Mouse (Mus musculus) kidney, postnatal 0 days (tissue): ENCODE data around the gene Rps6kb1. TPM values are rescaled to one million over a fixed set of nuclear protein-coding genes. Genes with fewer than 3 reads are reported as not detected.
"Not testable (repeated sequence)": the region's sequence is repeated elsewhere in the genome, so short reads cannot be mapped to it uniquely, and the experiment has no call there.

Experiments used
- ATAC-seq: fragments of 200-750 bp; cut with Nextera tagmentation; replicated peaks from 2 replicates; pipeline ENCODE4 v1.8.0; 2017; ENCODE audit warnings: low read depth, moderate number of reproducible peaks, moderate TSS enrichment, moderate library complexity; ENCODE audit not compliant: low FRiP score
- DNase-seq: peaks from one replicate; pipeline ENCODE4 v3.0.0-alpha.2; 2016; ENCODE audit warnings: low spot score
- H3K27ac ChIP-seq: fragments of 300-500 bp; sonication (generic); 2 replicates; pipeline ENCODE4 v1.5.1; 2014; ENCODE audit warnings: mild to moderate bottlenecking
- H3K27me3 ChIP-seq: fragments of 300-500 bp; sonication (generic); 2 replicates; pipeline ENCODE4 v1.6.1; 2014; ENCODE audit warnings: low read length, mixed read lengths; ENCODE audit not compliant: insufficient read depth
- H3K36me3 ChIP-seq: fragments of 300-500 bp; sonication (generic); 2 replicates; pipeline ENCODE4 v1.6.1; 2014; ENCODE audit warnings: low read length, mixed read lengths; ENCODE audit not compliant: insufficient read depth
- H3K4me1 ChIP-seq: fragments of 300-500 bp; sonication (generic); replicated peaks from 2 replicates; pipeline ENCODE4 v1.6.1; 2014; ENCODE audit warnings: antibody characterized with exemption, low read length, mixed read lengths; ENCODE audit not compliant: insufficient read depth
- H3K4me2 ChIP-seq: fragments of 300-500 bp; sonication (generic); 2 replicates; pipeline ENCODE4 v1.6.1; 2014; ENCODE audit warnings: mild to moderate bottlenecking, low read length, moderate library complexity, mixed read lengths
- H3K4me3 ChIP-seq: fragments of 300-500 bp; sonication (generic); replicated peaks from 2 replicates; pipeline ENCODE4 v1.5.1; 2014; ENCODE audit warnings: low read depth, low read length
- H3K9ac ChIP-seq: fragments of 300-500 bp; sonication (generic); 2 replicates; pipeline ENCODE4 v1.6.1; 2014; ENCODE audit warnings: low read depth, low read length
- H3K9me3 ChIP-seq: fragments of 300-500 bp; sonication (generic); replicated peaks from 2 replicates; pipeline ENCODE4 v1.6.1; 2016; ENCODE audit warnings: low read length, inconsistent platforms, mixed read lengths
- CTCF ChIP-seq: IDR thresholded peaks from 2 replicates; pipeline ENCODE4 v1.5.1; 2016; ENCODE audit warnings: antibody characterized with exemption, low read depth, mild to moderate bottlenecking, moderate library complexity
- WGBS: fragments of 180-500 bp; shearing (Covaris S2); extraction: QIAGEN DNeasy Blood & Tissue Kit; methylation state at CpG from one replicate; pipeline ENCODE4 v1.1.7; 2014; 5-methylcytosine and 5-hydroxymethylcytosine counted together
- microRNA counts: library from miRNA; unstranded; fragments of <30 nt; microRNA quantifications from one replicate; lab custom pipeline; 2015
- microRNA-seq: library from miRNA; unstranded; fragments of <30 nt; microRNA quantifications from one replicate; pipeline ENCODE4, GENCODE M21; 2016
- polyA plus RNA-seq: library from polyadenylated mRNA; unstranded; fragments of >200 nt; fragmentation: Nextera tagmentation; extraction: Ambion mirVana; gene quantifications from 2 replicates; pipeline ENCODE4 v1.2.1, GENCODE M21; 2015

Rps6kb1 gene
- polyA plus RNA-seq, 1 experiment from 2014 or later = 50.8 TPM

DNA sequence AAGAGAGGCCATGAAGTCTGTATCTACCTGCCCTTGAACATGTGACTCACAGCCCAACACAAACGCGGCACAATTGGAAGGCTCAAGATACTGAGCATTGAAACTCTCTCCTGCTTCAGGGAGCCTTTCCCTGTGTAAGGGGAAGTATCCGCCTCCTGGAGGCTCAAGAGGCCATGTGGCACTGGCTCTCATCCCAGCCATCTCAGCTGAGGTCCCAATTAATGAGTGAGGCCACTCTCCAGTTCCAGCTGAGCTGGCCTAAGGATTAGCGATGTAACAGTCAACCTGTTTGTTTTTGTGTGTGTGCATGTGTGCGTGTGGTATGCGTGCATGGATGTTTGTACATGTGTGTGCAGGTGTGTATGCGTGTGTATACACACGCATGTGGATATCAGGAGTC, 76.3 kb downstream of the Rps6kb1 start:
- no peaks in the 10 kb centered on the region for H3K9me3 ChIP-seq
- no peak for TF ChIP-seq CTCF
- DNase-seq = no peak
- H3K27ac ChIP-seq = no peak overlapping the region
- H3K9ac ChIP-seq = no peak overlapping the region
- WGBS = 79% methylated on average over 8 of the region's 8 CpGs
- no peak overlapping the region for H3K4me3 ChIP-seq
- no peaks in the 10 kb centered on the region for H3K27me3 ChIP-seq
- ATAC-seq = no peak
- H3K4me1 ChIP-seq = 0 out of 2 replicates have a peak, but pooled peaks cover 8% of the 10 kb centered on the region
- H3K4me2 ChIP-seq = no peak overlapping the region
- no peaks in the 10 kb centered on the region for H3K36me3 ChIP-seq

- H3K4me3 ChIP-seq, H3K4me1 ChIP-seq, ATAC-seq, H3K4me2 ChIP-seq, H3K9ac ChIP-seq, H3K27ac ChIP-seq, H3K9me3 ChIP-seq, H3K27me3 ChIP-seq, H3K36me3 ChIP-seq: not testable (repeated sequence)
- DNase-seq = peak; percentile 91
- TF ChIP-seq CTCF = peak; percentile 83
- WGBS = 16% methylated on average over 8 of the region's 8 CpGs
These were observed 80.3 kb downstream of the Rps6kb1 start for GRCm38 (mm10) chr11:86464275-86464674.

DNA sequence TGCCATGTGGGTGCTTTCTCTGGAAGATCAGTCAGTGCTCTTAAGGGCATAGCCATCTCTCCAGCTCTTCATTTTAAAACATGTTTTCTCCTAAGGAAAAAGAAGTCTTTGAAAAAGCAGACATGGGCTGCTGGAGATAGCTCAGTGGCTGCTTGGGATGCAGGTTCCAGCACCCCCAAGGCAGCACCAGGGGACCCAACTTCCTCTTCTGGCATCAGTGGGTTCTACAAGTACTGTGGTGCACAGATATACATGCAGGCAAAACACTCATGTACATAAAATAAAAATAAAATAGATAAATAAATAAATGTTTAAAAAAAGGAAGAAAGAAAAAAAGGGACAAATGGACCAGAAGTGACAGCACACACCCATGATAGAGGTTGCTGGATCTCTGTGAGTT, 82.0 kb downstream of the Rps6kb1 start:
- H3K4me2 ChIP-seq = no peak overlapping the region
- no peak for TF ChIP-seq CTCF
- no peak overlapping the region for H3K4me3 ChIP-seq
- DNase-seq = no peak
- no peak overlapping the region for H3K9ac ChIP-seq
- H3K4me1 ChIP-seq = no peaks in the 10 kb centered on the region
- ATAC-seq = no peak
- no peaks in the 10 kb centered on the region for H3K9me3 ChIP-seq
- H3K27me3 ChIP-seq = no peaks in the 10 kb centered on the region
- H3K36me3 ChIP-seq = no peaks in the 10 kb centered on the region
- no peak overlapping the region for H3K27ac ChIP-seq

GRCm38 (mm10) chr11:86458866-86459265, 85.7 kb downstream of the Rps6kb1 start:
- Histone ChIP-seq H3K4me1 (no peaks in the 10 kb centered on the region), H3K27me3 (no peaks in the 10 kb centered on the region), H3K36me3 (no peaks in the 10 kb centered on the region), H3K9me3 (no peaks in the 10 kb centered on the region), H3K4me2 (no peak overlapping the region), H3K27ac (no peak overlapping the region), H3K4me3 (no peak overlapping the region), H3K9ac (no peak overlapping the region)
- DNase-seq (no peak), ATAC-seq (no peak)
- no peak for TF ChIP-seq CTCF
- WGBS = 88% methylated on average over 6 of the region's 6 CpGs

- Histone ChIP-seq H3K36me3 (no peaks in the 10 kb centered on the region), H3K4me2 (no peak overlapping the region), H3K4me1 (no peaks in the 10 kb centered on the region), H3K9me3 (no peaks in the 10 kb centered on the region), H3K27ac (no peak overlapping the region), H3K27me3 (no peaks in the 10 kb centered on the region), H3K4me3 (no peak overlapping the region), H3K9ac (no peak overlapping the region)
- no peak for ATAC-seq
- TF ChIP-seq CTCF = no peak
- 85% methylated on average over 6 of the region's 6 CpGs for WGBS
- no peak for DNase-seq
These were observed 87.1 kb downstream of the Rps6kb1 start for GRCm38 (mm10) chr11:86457545-86457944.

GRCm38 (mm10) chr11:86453991-86454390, 90.6 kb downstream of the Rps6kb1 start:
- 91% methylated on average over 5 of the region's 5 CpGs for WGBS
- Histone ChIP-seq H3K36me3 (no peaks in the 10 kb centered on the region), H3K9ac (no peak overlapping the region), H3K27me3 (no peaks in the 10 kb centered on the region), H3K4me2 (no peak overlapping the region), H3K4me1 (no peaks in the 10 kb centered on the region), H3K4me3 (no peak overlapping the region), H3K9me3 (no peaks in the 10 kb centered on the region), H3K27ac (no peak overlapping the region)
- DNase-seq (no peak), ATAC-seq (no peak)
- no peak for TF ChIP-seq CTCF

MicroRNAs within 50 kb of the gene (microRNA counts, 519-probe panel; counts per million panel counts)
- microRNA mmu-miR-21 (lab: Ali Mortazavi, UCI) = 6,545 counts per million, percentile 93 among the panel's probes with 10 or more counts

Small RNA genes lying within 50 kb of the gene (microRNA-seq; reads per million reads assigned to microRNA genes)
- 15,906 reads per million, percentile 96 among the genes with 10 or more reads in this experiment for gene Mir21a

Other genes starting within 250 kb of the Rps6kb1 start
- gene Med13, start 187.2 kb downstream of the Rps6kb1 start, polyA plus RNA-seq = 8.1 and 8.3 TPM in 2 replicates
- gene Rnft1, start 60.1 kb downstream of the Rps6kb1 start, polyA plus RNA-seq = 48.3 and 53.3 TPM in 2 replicates
- gene Tubd1, start 186 bp upstream of the Rps6kb1 start, polyA plus RNA-seq = 8.4 and 8.5 TPM in 2 replicates
- 222 and 249 TPM in 2 replicates for gene Vmp1, start 139.0 kb upstream of the Rps6kb1 start, polyA plus RNA-seq
- 28.6 and 31.2 TPM in 2 replicates for gene Ptrh2, start 139.2 kb upstream of the Rps6kb1 start, polyA plus RNA-seq
- gene Cltc, start 212.8 kb upstream of the Rps6kb1 start, polyA plus RNA-seq = 113 and 120 TPM in 2 replicates